Mouse (Mus musculus) spleen, postnatal 4 days (tissue): ENCODE measurements around the gene Ehd4.
A peak's percentile ranks its signal among the peaks of the same experiment; 100 is the strongest.

Experiments used
- DNase-seq, 2 experiments: peaks; one replicate each; pipeline ENCODE4 v3.0.0; 2022; ENCODE audit warnings: low spot score in 2 of 2

Gene Ehd4

DNA sequence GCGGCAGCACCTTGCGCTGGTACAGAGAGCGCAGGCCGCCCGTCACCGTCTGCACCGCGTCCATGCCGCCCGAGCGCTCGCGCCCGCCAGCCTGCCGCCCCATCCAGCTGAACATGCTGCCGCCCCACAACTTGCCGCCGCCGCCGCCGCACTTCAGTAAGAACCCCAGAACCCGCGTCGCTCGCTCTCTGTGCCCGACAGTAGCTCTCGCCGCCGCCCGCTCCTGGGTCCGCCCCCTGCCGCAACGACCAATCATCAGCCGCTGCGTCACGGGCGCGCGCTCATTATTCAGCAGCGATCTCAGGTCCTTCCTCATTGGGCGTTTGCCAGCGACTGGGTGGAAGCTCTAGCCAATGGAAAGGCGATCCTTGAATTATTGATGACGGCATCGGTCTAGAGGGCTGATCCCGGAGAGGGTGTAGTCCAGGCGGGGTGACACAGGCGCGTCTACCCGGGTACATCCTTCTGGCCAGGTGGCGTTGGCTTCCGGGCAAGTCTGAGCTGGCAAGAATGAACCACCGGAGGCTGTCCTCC, at the start of gene Ehd4:
Ehd4 (minus strand) TSS at position 246 of the 534 bp plus-strand sequence.
- peak; percentile 99 for DNase-seq

DNA sequence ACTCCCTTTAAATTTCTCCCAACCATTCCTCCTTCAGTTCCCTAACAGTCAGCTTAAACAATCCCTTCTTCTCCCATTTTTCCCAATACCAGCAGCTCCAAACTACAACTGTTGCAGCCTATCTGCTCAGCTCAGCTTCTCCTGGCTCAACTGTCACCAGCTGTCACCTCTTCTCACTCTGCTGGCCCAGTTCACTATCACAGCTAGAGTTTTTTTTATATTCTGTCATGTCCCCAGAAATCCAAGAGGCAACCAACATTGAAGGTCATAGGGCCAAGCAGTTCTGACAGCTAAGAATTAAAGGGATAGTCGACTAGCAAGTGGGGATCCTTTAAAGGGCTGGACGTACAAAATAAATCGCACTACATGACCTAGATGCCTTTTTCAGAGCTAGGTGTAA, 49.3 kb upstream of the Ehd4 start:
- DNase-seq = no peak

DNA sequence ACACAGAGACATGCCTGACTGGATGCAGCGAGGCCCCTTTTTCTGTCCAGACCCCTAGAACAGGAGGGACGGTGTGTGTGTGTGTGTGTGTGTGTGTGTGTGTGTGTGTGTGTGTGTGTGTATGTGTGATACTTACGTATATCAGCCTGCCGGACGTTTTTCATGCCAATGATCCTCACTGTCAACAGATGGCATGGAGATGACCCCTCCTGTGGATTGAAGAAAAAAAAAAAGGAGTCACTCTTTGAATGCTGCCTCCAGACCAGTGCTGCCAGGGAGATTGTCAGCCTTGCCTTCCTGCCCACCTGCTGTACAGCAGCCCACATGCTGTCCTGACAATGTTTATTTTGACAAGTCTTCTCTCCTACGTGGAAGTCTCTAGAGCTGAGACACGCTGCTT, 45.7 kb upstream of the Ehd4 start:
- no peak for DNase-seq

DNA sequence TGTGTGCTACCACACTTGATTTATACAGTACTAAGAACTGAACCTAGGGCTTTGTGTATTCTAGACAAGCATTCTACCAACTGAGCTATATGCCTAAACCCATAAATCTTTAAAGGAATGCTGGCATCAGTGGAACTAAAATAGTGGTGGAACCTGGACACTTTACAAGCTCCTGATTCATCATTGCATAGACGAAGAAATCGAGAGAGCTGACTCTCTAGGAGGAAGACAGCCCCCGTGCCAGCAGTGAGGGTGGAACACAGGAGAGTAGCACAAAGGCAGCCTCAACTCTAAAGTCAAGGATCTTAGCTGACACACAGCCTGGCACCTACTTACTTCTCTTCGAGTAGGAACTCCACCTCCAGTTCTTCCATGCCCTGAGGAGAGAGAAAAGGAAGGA, 33.8 kb upstream of the Ehd4 start:
- no peak for DNase-seq

DNA sequence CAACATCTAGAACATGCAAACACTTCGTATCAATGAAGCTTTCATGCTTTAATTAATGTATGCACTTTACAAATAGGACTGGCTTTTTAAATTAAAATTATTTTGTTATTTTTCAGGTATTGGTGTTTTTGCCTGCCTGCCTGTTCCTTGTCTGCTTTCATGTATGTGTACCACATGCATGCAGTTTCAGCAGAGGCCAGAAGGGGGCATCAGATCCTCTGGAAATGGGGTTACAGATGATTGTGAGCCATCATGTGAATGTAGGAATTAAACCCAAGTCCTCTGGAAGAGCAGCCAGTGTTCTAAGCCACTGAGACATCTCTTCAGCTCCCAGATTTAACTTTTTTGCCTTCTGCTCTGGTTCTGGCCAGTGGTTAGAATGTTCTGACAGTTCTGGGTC, 33.2 kb upstream of the Ehd4 start:
- DNase-seq = no peak

DNA sequence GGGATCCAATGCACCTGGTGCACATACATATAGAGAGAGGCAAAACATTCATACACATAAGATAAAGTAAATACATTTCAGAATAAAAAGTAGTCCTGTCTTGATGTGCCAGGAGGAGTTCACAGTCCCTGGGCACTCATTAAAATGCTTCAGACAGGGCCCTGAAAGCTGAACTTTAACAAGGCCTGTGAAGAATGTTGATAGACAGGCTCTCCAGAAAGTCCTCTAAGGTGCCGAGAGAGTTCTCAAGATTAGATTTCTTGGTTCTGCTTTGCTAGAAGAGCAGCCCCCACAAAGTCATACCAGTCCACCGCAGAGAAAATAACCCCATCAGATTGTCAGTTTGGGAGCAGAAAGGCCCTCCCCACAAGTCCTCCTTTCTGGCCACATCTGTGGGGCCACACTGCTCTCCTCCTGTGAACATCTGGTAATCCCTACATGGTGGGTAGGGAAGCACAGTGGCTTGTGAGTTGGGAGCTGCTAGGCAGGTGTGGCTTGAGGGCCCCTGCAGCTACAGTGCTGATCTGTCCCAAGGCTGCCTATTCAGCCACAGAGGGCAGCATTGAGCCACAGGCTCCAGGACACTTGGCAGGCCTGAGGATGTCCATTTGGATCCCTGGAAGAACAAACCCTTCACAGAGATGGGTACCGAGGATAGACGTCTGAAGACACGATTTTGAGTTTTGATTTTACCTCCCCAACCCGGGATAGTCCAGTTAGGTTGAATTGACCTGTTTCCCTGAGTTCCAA, 31.3 kb upstream of the Ehd4 start:
- DNase-seq = no peak

DNA sequence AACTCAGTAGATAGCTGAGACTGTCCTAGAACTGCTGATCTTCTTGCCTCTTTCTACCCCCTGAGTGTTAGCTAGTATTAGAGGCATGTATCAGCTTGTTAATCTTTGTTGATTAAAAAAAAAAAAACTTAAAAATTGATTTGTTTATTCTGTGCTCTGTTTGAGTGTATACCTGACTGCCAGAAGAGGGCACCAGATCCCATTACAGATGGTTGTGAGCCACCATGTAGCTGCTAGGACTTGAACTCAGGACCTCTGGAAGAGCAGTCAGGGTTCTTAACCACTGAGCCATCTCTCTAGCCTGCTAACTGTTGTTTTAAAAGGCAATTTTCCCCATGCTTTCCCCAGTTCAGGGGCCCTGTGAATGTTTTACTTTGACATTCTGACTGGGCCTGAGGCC, 24.5 kb upstream of the Ehd4 start:
- DNase-seq = no peak

DNA sequence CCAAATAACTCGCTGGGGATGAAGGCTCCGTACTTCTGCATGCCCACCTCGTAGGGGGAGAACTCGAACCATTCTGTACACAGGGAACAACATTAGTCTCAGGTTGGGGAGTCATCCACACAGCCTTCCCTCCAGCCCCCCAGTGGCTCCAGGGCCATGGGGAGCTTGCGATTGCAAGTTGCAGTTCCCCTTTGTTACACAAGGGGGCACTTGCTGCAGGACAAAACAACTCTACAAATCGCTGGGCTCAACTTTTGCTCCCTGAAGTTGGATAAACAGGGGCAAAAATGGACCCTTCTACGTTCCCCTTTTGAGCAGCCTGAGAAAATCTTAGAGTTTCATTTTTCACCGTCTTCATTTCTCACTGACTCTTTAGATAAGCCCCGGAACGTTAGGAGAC, 19.3 kb upstream of the Ehd4 start:
- peak; percentile 45 to 80 for DNase-seq

DNA sequence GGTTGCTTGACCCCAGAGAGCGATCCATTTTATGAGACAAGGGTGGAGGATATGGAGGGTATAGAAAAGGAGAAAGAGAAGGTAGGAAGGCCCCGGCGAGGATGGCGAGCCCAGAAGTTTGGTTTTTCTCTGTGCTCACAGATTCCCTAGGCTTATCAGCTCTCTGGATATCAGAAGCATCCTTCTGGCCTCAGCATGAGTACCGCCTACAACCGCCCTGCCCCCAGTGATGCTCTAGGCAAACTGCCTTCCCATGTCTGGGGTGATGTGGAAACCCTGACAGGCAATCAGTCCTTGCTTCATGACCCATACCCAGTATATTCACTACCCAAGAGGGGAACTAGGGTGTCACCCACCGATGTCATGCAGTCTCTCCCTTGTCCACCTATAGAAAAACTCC, 17.0 kb upstream of the Ehd4 start:
- no peak for DNase-seq

DNA sequence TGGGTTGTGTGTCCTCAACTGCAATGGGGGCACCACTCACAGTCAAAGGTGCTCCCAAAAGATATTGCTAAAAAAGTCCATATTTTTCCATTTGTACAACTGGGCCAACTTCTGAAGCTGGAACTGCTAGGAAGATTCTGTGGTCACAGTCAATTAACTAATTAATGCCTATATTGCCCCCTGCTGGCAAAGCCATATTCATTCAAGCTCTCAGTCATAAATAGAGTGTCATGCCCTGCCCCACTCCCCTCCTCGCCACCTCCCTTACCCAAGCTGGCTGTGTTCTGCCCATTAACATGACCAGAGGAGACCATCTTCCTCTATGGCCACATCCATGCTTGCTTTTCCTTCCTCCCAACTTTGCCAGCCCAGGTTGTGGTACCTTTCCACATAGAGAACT, 16.3 kb upstream of the Ehd4 start:
- DNase-seq = peak; percentile 37 to 74

DNA sequence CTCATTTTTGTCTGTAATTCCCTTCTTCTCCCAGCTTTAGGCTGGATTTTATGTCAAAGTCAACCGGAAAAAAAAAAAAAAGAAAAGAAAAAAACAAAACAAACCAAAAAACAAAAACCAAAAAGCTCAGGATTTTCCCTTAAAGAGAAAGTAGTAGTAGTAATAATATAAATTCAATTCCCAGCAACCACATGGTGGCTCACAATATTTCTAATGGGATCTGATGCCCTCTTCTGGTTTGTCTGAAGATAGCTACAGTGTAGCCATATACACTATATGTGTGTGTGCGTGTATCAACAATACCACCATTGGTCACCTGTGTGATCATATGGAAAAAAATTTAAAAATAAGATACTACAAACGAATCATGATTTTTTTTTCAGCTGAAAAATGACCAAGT, 15.0 kb upstream of the Ehd4 start:
- DNase-seq = no peak

DNA sequence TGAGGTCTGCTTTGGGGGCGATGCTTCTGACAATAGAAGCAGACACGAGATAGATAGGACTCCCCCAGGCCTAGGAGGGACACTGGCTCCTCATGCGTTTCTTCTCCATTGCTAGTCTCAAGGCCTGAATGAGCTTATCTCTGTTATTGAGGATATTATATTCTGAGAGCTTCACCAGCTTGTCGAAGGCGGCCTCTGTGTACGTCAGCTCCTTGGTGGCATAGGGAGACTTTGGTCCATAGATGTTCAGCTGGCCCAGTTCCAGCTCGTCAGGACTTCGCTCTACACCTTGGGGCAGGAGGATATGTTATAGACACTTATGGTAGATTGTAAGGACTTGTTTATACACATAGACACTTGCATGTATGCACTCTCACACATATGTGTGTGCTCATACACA, 13.4 kb upstream of the Ehd4 start:
- DNase-seq = no peak

DNA sequence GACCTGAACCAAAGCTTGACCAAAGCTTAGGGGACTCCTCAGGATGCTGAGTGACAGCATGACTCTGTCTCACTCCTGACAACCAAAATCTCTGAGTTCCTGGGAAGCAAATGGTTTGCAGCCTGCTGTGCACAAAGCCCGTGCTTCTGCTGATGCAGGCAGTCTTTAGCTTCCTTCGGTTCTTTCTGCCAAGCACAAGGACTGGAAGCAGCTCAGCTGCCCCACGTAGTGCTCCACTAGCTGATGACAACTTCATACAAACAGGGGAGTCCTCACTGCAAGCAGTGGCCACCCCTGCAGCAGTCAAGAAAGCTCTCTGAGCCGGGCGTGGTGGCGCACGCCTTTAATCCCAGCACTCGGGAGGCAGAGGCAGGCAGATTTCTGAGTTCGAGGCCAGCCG, 11.1 kb upstream of the Ehd4 start:
- no peak for DNase-seq

DNA sequence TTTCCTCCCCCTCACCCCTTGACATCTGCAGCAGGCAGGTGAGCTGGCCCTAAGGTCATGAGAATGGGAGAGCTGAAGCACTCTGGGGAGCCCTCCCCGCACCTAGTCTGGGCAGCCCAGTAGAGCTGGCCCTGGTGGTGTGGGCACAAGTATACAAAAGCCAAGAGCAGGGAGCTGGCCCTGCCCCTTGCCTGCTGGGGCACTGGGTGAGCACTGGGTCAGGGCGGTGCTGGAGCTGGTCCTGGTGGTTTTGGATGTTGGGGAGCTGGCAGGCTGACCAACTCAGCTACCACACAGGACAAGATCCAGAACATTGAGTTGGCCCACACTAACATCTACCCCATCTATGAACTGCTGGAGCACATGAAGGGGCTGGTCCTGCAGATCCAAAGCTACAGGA, 5.0 kb upstream of the Ehd4 start:
- DNase-seq = no peak

DNA sequence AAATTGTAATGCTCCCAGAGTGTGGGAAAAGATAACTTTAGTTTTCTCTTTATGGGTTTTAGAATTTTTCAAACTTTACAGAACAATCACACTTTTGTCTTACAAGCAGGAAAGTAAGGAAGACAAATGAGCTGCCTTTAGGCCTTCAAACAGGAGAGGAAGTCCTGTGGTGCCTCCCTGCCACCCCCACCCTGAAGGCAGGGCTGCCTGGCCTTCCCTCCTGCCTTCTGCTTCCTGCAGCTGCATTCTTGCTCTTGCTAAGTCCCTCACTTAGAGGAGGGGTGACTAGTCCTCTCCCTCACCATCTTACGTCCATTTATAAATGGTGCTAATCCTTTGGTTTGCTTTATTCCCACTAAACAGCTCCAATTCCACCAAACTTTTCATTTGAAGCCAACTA, 4.4 kb upstream of the Ehd4 start:
- DNase-seq = peak in 1 of 2 experiments; percentile 41

DNA sequence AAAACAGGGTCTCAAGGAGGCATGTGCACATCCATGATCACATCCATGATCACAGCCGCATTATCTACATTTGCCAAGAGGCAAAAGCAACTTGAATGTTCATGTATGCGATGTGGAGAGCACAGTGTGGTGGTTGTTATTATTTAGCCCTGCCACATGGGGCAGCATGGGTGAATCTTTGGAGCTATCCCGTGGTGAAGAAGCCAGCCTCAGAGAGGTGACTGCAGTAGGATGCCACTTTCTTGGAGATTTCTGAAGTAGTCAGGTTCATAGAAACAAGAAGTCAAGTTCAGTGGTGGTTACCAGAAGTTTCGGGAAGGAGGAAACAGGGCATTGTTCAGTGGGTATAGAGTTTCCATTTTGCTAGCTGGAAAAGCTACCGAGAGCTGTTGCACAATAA, 3.6 kb upstream of the Ehd4 start:
- no peak for DNase-seq

DNA sequence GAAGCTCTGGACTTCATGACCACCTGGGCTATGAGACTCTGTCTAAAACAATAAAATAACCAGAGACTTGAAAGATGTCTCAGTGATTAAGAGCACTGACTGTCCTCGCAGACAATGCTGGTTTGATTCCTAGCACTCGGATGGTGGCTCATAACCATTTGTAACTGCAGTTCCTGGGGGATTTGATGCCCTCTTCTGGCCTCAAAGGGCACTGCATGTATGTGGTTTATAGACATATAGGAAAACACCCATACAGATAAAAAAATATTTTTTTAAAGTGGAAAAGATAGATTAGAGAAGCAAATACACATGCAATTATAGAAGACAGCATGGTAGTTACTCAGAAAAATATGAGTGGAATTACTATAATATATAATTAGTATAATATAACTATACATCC, 3.2 kb upstream of the Ehd4 start:
- no peak for DNase-seq

DNA sequence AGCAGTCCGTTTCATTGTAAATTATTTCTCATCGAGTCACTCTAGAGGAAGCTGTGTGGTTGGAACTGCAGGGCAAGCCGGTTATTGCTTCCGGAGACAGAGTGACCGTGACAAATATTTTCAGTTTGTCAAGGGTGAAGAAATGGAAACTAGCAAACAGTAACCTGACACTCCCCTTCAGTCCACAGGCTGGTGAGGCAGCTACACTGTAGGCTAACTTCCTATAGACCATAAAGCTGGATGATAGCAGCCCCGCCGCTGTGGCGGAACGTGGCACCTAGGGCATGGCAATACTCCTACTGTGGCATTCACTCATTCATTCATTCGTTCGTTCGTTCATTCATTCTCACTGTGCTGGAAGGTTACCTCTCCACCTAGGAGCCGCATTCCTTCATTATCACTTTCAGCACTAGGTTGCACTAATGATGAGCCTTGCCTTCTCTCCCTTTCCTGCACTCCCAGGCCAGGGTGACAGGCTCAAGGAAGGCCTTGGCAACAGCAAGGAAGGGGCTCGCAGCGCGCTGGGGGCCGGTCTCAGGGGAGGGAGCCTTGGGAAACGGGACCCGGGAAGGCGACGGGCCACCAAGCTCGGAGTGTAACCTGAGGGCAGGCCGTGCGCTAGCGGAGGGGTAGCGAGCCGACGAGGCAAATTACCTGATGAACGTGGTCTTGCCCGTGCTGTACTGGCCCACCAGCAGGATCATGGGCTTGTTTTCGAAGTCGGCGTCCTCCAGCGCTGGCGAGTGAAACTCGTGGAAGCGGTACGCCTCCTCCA, 633 bp downstream of the Ehd4 start:
- DNase-seq = peak; percentile 25 to 68

DNA sequence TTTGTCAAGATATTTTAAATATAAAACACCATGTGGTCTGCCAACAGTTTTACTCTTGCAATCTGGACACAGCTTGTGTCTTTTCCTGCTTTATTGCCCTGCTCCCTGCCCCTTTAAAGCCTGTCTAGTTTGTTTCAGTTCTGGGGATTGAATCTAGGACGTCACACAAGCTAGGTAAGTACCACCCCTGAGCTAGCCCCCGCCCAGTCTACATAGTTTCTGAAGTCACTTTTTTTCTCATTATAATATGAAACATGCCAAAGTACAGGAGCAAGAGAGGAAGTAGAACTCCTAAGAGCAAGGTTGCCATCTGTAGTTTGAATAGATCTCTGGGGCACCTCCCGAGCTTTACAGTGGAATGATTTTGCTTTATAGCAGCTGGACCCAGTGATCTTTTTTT, 3.8 kb downstream of the Ehd4 start:
- DNase-seq = no peak

DNA sequence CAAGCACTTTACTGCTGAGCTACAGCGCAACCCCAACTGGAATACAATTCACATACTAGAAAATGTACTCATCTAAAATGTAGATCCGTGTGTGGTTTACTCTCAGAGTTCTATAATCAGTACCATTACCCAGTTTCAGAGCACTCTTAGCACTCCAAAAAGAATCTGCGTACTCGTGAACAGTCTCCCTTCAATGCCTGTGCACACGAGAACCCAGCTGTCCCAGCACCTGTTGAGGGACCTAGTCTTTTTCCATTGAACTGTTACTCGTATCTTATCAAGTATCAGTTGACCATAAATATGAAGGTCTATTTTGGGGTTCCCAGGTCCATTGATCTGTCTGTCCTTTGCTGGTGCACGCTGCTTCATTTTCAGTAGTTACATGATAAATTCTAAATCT, 4.8 kb downstream of the Ehd4 start:
- DNase-seq = no peak

DNA sequence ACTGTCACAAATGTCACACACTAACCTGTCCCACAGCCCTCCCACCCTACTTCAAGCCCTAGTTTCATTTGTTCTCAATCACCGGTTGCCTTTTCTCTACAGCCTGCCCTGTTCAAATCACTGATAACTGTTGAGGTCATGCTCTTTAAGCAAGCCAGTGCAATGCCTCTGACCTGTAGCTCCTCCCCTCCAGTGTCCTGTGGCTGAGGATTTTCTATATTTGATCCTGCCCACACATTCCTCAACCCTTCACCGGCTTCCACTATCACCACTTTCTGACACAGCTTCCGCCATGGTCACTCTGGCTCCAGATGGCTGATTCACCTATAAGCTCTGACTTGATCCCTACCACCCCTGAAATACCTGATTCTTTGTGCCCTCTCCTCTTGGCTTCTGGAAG, 6.4 kb downstream of the Ehd4 start:
- no peak for DNase-seq

DNA sequence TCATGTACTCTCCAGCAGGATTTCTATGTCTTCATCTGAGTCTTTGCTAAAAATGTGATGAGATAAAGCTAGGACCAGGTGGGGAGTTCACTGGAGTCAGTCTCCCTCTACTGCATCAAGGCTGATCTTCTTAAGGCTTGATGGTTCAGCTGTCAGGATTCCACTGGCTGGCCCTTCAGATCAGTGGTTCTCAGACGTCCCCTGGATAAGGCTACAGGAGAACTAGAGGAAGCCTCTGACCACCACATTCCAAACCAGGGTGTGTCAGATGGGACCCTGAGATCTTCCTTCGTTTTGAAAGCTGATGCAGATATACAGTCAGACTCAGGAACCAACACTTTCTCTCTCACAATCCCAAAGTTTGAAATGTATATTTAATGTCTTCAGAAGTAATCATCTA, 7.0 kb downstream of the Ehd4 start:
- DNase-seq = no peak

DNA sequence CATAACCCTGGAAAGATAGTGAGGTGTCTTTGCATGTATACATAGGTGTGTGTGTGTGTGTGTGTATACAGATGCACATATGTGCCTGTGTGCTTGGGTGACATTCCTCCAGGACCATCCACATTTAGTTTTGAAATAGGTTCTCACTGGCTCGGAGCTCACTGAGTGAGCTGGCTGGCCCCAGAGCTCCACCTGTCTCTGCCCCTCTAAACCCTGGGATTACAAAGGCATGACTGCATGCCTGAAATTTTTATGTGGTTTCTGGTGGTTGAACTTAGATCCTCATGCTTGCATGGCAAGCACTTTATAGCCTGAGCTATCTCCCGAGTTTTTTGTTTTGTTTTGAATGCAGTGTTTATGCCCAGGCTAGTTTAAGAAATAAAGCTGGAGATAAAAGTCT, 7.9 kb downstream of the Ehd4 start:
- no peak for DNase-seq
